Mouse (Mus musculus) midbrain, embryonic 14.5 days (tissue): ENCODE measurements around the gene Dpp9. TPM values are rescaled to one million over a fixed set of nuclear protein-coding genes. Genes with fewer than 3 reads are reported as not detected.

Experiments used
- ATAC-seq: fragments of 200-750 bp; cut with Nextera tagmentation; 2 replicates; pipeline ENCODE4 v1.8.0; 2017; ENCODE audit warnings: moderate number of reproducible peaks, moderate library complexity; ENCODE audit not compliant: low FRiP score, low TSS enrichment
- DNase-seq: peaks from one replicate; pipeline ENCODE4 v3.0.0-alpha.2; 2015
- H3K27ac ChIP-seq: fragments of 300-500 bp; sonication (generic); replicated peaks from 2 replicates; pipeline ENCODE4 v1.5.1; 2014; ENCODE audit warnings: mild to moderate bottlenecking, low read depth, low read length, moderate library complexity
- H3K27me3 ChIP-seq: fragments of 300-500 bp; sonication (generic); 2 replicates; pipeline ENCODE4 v1.6.1; 2014; ENCODE audit warnings: low read length, control low read depth, mixed read lengths; ENCODE audit not compliant: control insufficient read depth, insufficient read depth
- H3K36me3 ChIP-seq: fragments of 300-500 bp; sonication (generic); 2 replicates; pipeline ENCODE4 v1.6.1; 2014; ENCODE audit warnings: low read length, control low read depth; ENCODE audit not compliant: control insufficient read depth, insufficient read depth
- H3K4me1 ChIP-seq: fragments of 300-500 bp; sonication (generic); 2 replicates; pipeline ENCODE4 v1.6.1; 2014; ENCODE audit warnings: mild to moderate bottlenecking, antibody characterized with exemption, low read length, control low read depth; ENCODE audit not compliant: control insufficient read depth, insufficient read depth
- H3K4me2 ChIP-seq: fragments of 300-500 bp; sonication (generic); 2 replicates; pipeline ENCODE4 v1.6.1; 2014; ENCODE audit warnings: mild to moderate bottlenecking, low read length, moderate library complexity
- H3K4me3 ChIP-seq: fragments of 300-500 bp; sonication (generic); replicated peaks from 2 replicates; pipeline ENCODE4 v1.5.1; 2014; ENCODE audit warnings: low read depth, low read length
- H3K9ac ChIP-seq: fragments of 300-500 bp; sonication (generic); replicated peaks from 2 replicates; pipeline ENCODE4 v1.6.1; 2014; ENCODE audit warnings: mild to moderate bottlenecking, low read length, moderate library complexity
- H3K9me3 ChIP-seq: fragments of 300-500 bp; sonication (generic); 2 replicates; pipeline ENCODE4 v1.6.1; 2016; ENCODE audit warnings: low read length, control low read depth, mixed read lengths; ENCODE audit not compliant: control insufficient read depth
- WGBS: fragments of 180-500 bp; shearing (Covaris S2); extraction: QIAGEN DNeasy Blood & Tissue Kit; methylation state at CpG from one replicate; pipeline ENCODE4 v1.1.7; 2014; 5-methylcytosine and 5-hydroxymethylcytosine counted together
- polyA plus RNA-seq: library from polyadenylated mRNA; unstranded; fragments of >200 nt; fragmentation: Nextera tagmentation; extraction: Ambion mirVana; gene quantifications from 2 replicates; pipeline ENCODE4 v1.2.1, GENCODE M21; 2014

Gene Dpp9
- 22.3 and 26.7 TPM in 2 replicates for polyA plus RNA-seq

- Histone ChIP-seq H3K4me2 (peak within 1 kb of the TSS; percentile 79), H3K4me3 (peak within 1 kb of the TSS; percentile 78), H3K9ac (peak within 1 kb of the TSS; percentile 89), H3K4me1 (peaks cover 18% of the 10 kb centered on the region), H3K27ac (peak within 1 kb of the TSS; percentile 91), H3K36me3 (peaks cover 12% of the 10 kb centered on the region; the same call in 1 of the 2 replicates), H3K27me3 (no peaks in the 10 kb centered on the region), H3K9me3 (no peaks in the 10 kb centered on the region)
- ATAC-seq (peak; percentile 98), DNase-seq (peak; percentile 95)
- under 1% methylated on average over 76 of the region's 78 CpGs for WGBS
These were observed at the start of gene Dpp9 for GRCm38 (mm10) chr17:56218377-56219191. Gene Dpp9 (minus strand): TSS chr17:56218905.

GRCm38 (mm10) chr17:56266271-56266670 lies 47.6 kb upstream of the Dpp9 start:
- WGBS, result 70% methylated on average over 3 of the region's 3 CpGs
- H3K9ac ChIP-seq, result no peak overlapping the region

GRCm38 (mm10) chr17:56265869-56266268 lies 47.2 kb upstream of the Dpp9 start:
- Histone ChIP-seq H3K4me2 (no peak overlapping the region), H3K27ac (no peak overlapping the region), H3K36me3 (peaks cover 31% of the 10 kb centered on the region), H3K4me1 (peaks cover 9% of the 10 kb centered on the region; the same call in 1 of the 2 replicates), H3K27me3 (no peaks in the 10 kb centered on the region), H3K9me3 (no peaks in the 10 kb centered on the region), H3K4me3 (no peak overlapping the region), H3K9ac (no peak overlapping the region)
- DNase-seq (no peak), ATAC-seq (no peak)
- 94% methylated on average over 3 of the region's 3 CpGs for WGBS

More at GRCm38 (mm10) chr17:56266271-56266670, 47.6 kb upstream of the Dpp9 start:
- no peaks in the 10 kb centered on the region for H3K9me3 ChIP-seq
- DNase-seq (no peak), ATAC-seq (no peak)
- H3K4me3 ChIP-seq, result no peak overlapping the region
- H3K4me2 ChIP-seq, result no peak overlapping the region
- peaks cover 7% of the 10 kb centered on the region; the same call in 1 of the 2 replicates for H3K4me1 ChIP-seq
- H3K36me3 ChIP-seq, result peaks cover 27% of the 10 kb centered on the region
- H3K27ac ChIP-seq, result no peak overlapping the region
- no peaks in the 10 kb centered on the region for H3K27me3 ChIP-seq

- ATAC-seq (no peak), DNase-seq (no peak)
- Histone ChIP-seq H3K36me3 (peaks cover 40% of the 10 kb centered on the region), H3K4me3 (no peak overlapping the region), H3K9me3 (no peaks in the 10 kb centered on the region), H3K4me2 (no peak overlapping the region), H3K4me1 (peaks cover 12% of the 10 kb centered on the region; the same call in 1 of the 2 replicates), H3K27ac (no peak overlapping the region), H3K9ac (no peak overlapping the region), H3K27me3 (no peaks in the 10 kb centered on the region)
- WGBS, result 96% methylated on average over 4 of the region's 4 CpGs
These were observed 46.3 kb upstream of the Dpp9 start for GRCm38 (mm10) chr17:56265011-56265410.

- Histone ChIP-seq H3K4me1 (peaks cover 10% of the 10 kb centered on the region; the same call in 1 of the 2 replicates), H3K27me3 (no peaks in the 10 kb centered on the region), H3K9me3 (no peaks in the 10 kb centered on the region), H3K4me2 (no peak overlapping the region), H3K4me3 (no peak overlapping the region), H3K27ac (no peak overlapping the region), H3K9ac (no peak overlapping the region), H3K36me3 (peaks cover 50% of the 10 kb centered on the region)
- DNase-seq, result peak; percentile 87
- peak; percentile 62; the same call in 1 of the 2 replicates for ATAC-seq
- 15% methylated on average over 8 of the region's 8 CpGs for WGBS
These were observed 45.3 kb upstream of the Dpp9 start for GRCm38 (mm10) chr17:56264020-56264419.

- DNase-seq, result no peak
- 89% methylated on average over 3 of the region's 3 CpGs for whole genome bisulfite sequencing
- ATAC-seq, result no peak
- Histone ChIP-seq H3K4me1 (peaks cover 14% of the 10 kb centered on the region), H3K36me3 (peaks cover 60% of the 10 kb centered on the region), H3K27ac (no peak overlapping the region), H3K9ac (no peak overlapping the region; the same call in 1 of the 2 replicates), H3K4me2 (no peak overlapping the region), H3K9me3 (no peaks in the 10 kb centered on the region), H3K27me3 (no peaks in the 10 kb centered on the region), H3K4me3 (no peak overlapping the region)
These were observed 44.0 kb upstream of the Dpp9 start for GRCm38 (mm10) chr17:56262645-56263094.

- Histone ChIP-seq H3K36me3 (peaks cover 60% of the 10 kb centered on the region), H3K9me3 (no peaks in the 10 kb centered on the region), H3K4me3 (no peak overlapping the region), H3K9ac (no peak overlapping the region; the same call in 1 of the 2 replicates), H3K4me1 (peaks cover 17% of the 10 kb centered on the region), H3K27ac (no peak overlapping the region), H3K4me2 (no peak overlapping the region), H3K27me3 (no peaks in the 10 kb centered on the region)
- no peak for DNase-seq
- WGBS, result 85% methylated on average over 3 of the region's 3 CpGs
- no peak for ATAC-seq
These were observed 42.5 kb upstream of the Dpp9 start for GRCm38 (mm10) chr17:56261166-56261565.

- Histone ChIP-seq H3K9ac (no peak overlapping the region), H3K27me3 (no peaks in the 10 kb centered on the region), H3K4me1 (peaks cover 17% of the 10 kb centered on the region), H3K27ac (no peak overlapping the region), H3K36me3 (peaks cover 53% of the 10 kb centered on the region), H3K9me3 (no peaks in the 10 kb centered on the region), H3K4me2 (peak overlapping the region; percentile 19; the same call in 1 of the 2 replicates), H3K4me3 (no peak overlapping the region)
- 92% methylated on average over 10 of the region's 10 CpGs for WGBS
- no peak for ATAC-seq
- DNase-seq, result no peak
These were observed 40.8 kb upstream of the Dpp9 start for GRCm38 (mm10) chr17:56259301-56260037.
